Mouse (Mus musculus): ENCODE results near the gene Gm8890.
"Not testable (repeated sequence)": the region's sequence is repeated elsewhere in the genome, so short reads cannot be mapped to it uniquely, and the experiment has no call there.

Gm8890 gene

GRCm38 (mm10) chr5:11255733-11256132 lies at the start of gene Gm8890:
Gene Gm8890 (plus strand): TSS chr5:11256033.
- TF ChIP-seq GATA4 (IDR thresholded peaks at IDR 0.05; ENCODE audit: insufficient replicate concordance, low read length): not testable (repeated sequence)
